Mouse (Mus musculus): ENCODE measurements at regions not wholly inside any gene's neighbourhood (a gene's known extent, or its start where the extent isn't known, plus 50 kb on each side); places are given as distances from the start of the nearest gene placed in this dataset.

DNA sequence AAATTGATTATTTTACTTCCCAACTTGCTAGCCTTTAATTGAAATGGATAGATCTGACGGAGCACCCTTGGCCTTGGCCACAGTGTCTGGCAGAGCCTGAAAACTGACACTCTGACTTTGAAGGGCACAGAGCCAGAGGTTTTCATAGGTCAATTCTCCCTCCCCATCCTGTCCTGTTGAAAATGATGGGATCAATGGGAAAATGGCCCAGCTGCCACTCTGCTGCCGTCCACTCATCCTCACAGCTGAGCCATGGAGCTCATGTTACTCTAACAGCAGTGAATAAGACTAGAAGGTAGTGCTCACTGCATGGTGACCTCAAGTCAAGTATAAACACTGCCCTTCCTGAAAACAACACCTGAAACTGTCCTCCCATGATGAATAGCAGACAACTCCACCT is 122.0 kb upstream of the Cdh11 start:
- no peak for TF ChIP-seq POLR2A (IDR thresholded peaks at IDR 0.05; ENCODE audit: extremely low read depth, insufficient read depth, low read length)
- no peak for TF ChIP-seq CTCF (IDR thresholded peaks at IDR 0.05; ENCODE audit: low read depth, low read length)
